Mouse (Mus musculus): Measurements from ENCODE around the gene Tada3. TPM values are rescaled to one million over a fixed set of nuclear protein-coding genes. Genes with fewer than 3 reads are reported as not detected.
A peak's percentile ranks its signal among the peaks of the same experiment; 100 is the strongest.

The Tada3 gene
- polyA plus RNA-seq, 1 experiment from 2014 or later, result 46.8 TPM

GRCm38 (mm10) chr6:113404649-113405448, 27.2 kb upstream of the Tada3 start:
- Histone ChIP-seq H3K4me1 (peaks cover 3% of the 10 kb centered on the region; the same call in 1 of the 2 replicates), H3K4me2 (replicated peaks) (no peak overlapping the region), H3K27me3 (no peaks in the 10 kb centered on the region), H3K9me3 (no peaks in the 10 kb centered on the region), H3K36me3 (peaks cover 24% of the 10 kb centered on the region), H3K27ac (no peak overlapping the region), H3K9ac (no peak overlapping the region), H3K4me3 (no peak overlapping the region)
- WGBS, result 76% methylated on average over 12 of the region's 12 CpGs
- no peak; the same call in 1 of the 2 replicates for ATAC-seq (ENCODE audit: low FRiP score, low read depth)

- H3K9ac ChIP-seq, result no peak overlapping the region
- H3K27me3 ChIP-seq, result no peaks in the 10 kb centered on the region
- ATAC-seq (ENCODE audit: low FRiP score, low read depth), result no peak
- H3K4me2 ChIP-seq (replicated peaks), result no peak overlapping the region
- WGBS, result 92% methylated on average over 13 of the region's 13 CpGs
- peaks cover 9% of the 10 kb centered on the region for H3K36me3 ChIP-seq
- no peak overlapping the region for H3K27ac ChIP-seq
- no peak overlapping the region for H3K4me3 ChIP-seq
- H3K4me1 ChIP-seq, result no peaks in the 10 kb centered on the region
- H3K9me3 ChIP-seq, result no peaks in the 10 kb centered on the region
Measured at GRCm38 (mm10) chr6:113402094-113402493, 24.4 kb upstream of the Tada3 start.

- Histone ChIP-seq H3K4me3 (no peak overlapping the region), H3K9ac (no peak overlapping the region), H3K27ac (no peak overlapping the region), H3K4me1 (peaks cover 19% of the 10 kb centered on the region), H3K36me3 (peaks cover 10% of the 10 kb centered on the region), H3K9me3 (no peaks in the 10 kb centered on the region), H3K27me3 (no peaks in the 10 kb centered on the region), H3K4me2 (replicated peaks) (no peak overlapping the region)
- 85% methylated on average over 10 of the region's 10 CpGs for WGBS
- ATAC-seq (ENCODE audit: low FRiP score, low read depth), result no peak
Measured at GRCm38 (mm10) chr6:113396270-113397030, 18.8 kb upstream of the Tada3 start.

GRCm38 (mm10) chr6:113395501-113395900, 17.8 kb upstream of the Tada3 start:
- Histone ChIP-seq H3K27ac (no peak overlapping the region), H3K9ac (no peak overlapping the region), H3K4me1 (peaks cover 19% of the 10 kb centered on the region), H3K4me3 (no peak overlapping the region), H3K27me3 (no peaks in the 10 kb centered on the region), H3K9me3 (no peaks in the 10 kb centered on the region), H3K36me3 (peaks cover 17% of the 10 kb centered on the region), H3K4me2 (replicated peaks) (no peak overlapping the region)
- WGBS, result 88% methylated on average over 6 of the region's 6 CpGs
- no peak for ATAC-seq (ENCODE audit: low FRiP score, low read depth)

- Histone ChIP-seq H3K27ac (no peak overlapping the region), H3K9me3 (no peaks in the 10 kb centered on the region), H3K4me3 (no peak overlapping the region), H3K4me2 (replicated peaks) (no peak overlapping the region), H3K36me3 (peaks cover 23% of the 10 kb centered on the region), H3K27me3 (no peaks in the 10 kb centered on the region), H3K9ac (no peak overlapping the region), H3K4me1 (peaks cover 24% of the 10 kb centered on the region)
- WGBS, result 93% methylated on average over 11 of the region's 11 CpGs
- ATAC-seq (ENCODE audit: low FRiP score, low read depth), result no peak
Measured at GRCm38 (mm10) chr6:113394811-113395210, 17.1 kb upstream of the Tada3 start.

- no peaks in the 10 kb centered on the region for H3K27me3 ChIP-seq
- H3K27ac ChIP-seq, result no peak overlapping the region
- peaks cover 32% of the 10 kb centered on the region for H3K36me3 ChIP-seq
- ATAC-seq (ENCODE audit: low FRiP score, low read depth), result no peak
- H3K4me1 ChIP-seq, result peaks cover 26% of the 10 kb centered on the region
- H3K4me3 ChIP-seq, result no peak overlapping the region
- H3K4me2 ChIP-seq (replicated peaks), result no peak overlapping the region
- no peaks in the 10 kb centered on the region for H3K9me3 ChIP-seq
- H3K9ac ChIP-seq, result no peak overlapping the region
- WGBS, result 87% methylated on average over 6 of the region's 6 CpGs
Measured at GRCm38 (mm10) chr6:113393951-113394350, 16.3 kb upstream of the Tada3 start.

- WGBS, result under 1% methylated on average over 46 of the region's 51 CpGs
- peak overlapping the region; percentile 54 for H3K4me3 ChIP-seq
- peaks cover 46% of the 10 kb centered on the region for H3K36me3 ChIP-seq
- H3K4me2 ChIP-seq (replicated peaks), result peak overlapping the region; percentile 91
- peak overlapping the region; percentile 39; the same call in 1 of the 2 replicates for H3K27ac ChIP-seq
- peak overlapping the region; percentile 79 for H3K9ac ChIP-seq
- peak; percentile 78 for ATAC-seq (ENCODE audit: low FRiP score, low read depth)
- H3K27me3 ChIP-seq, result no peaks in the 10 kb centered on the region
- peaks cover 26% of the 10 kb centered on the region for H3K4me1 ChIP-seq
- H3K9me3 ChIP-seq, result no peaks in the 10 kb centered on the region
Measured at GRCm38 (mm10) chr6:113392387-113393071, 14.8 kb upstream of the Tada3 start.

- Histone ChIP-seq H3K9me3 (no peaks in the 10 kb centered on the region), H3K4me2 (replicated peaks) (peak overlapping the region; percentile 91), H3K4me3 (peak overlapping the region; percentile 54), H3K27ac (no peak overlapping the region), H3K9ac (peak overlapping the region; percentile 79), H3K36me3 (peaks cover 51% of the 10 kb centered on the region), H3K4me1 (peaks cover 26% of the 10 kb centered on the region), H3K27me3 (no peaks in the 10 kb centered on the region)
- 0 out of 2 replicates have a peak, but pooled peaks have one; percentile 9 for ATAC-seq (ENCODE audit: low FRiP score, low read depth)
- WGBS, result 32% methylated on average over 10 of the region's 10 CpGs
Measured at GRCm38 (mm10) chr6:113392015-113392386, 14.3 kb upstream of the Tada3 start.

- Histone ChIP-seq H3K4me3 (no peak overlapping the region), H3K27me3 (no peaks in the 10 kb centered on the region), H3K9ac (no peak overlapping the region), H3K4me1 (peaks cover 26% of the 10 kb centered on the region), H3K4me2 (replicated peaks) (no peak overlapping the region), H3K27ac (no peak overlapping the region), H3K36me3 (peaks cover 57% of the 10 kb centered on the region), H3K9me3 (no peaks in the 10 kb centered on the region)
- WGBS, result 92% methylated on average over 3 of the region's 3 CpGs
- no peak for ATAC-seq (ENCODE audit: low FRiP score, low read depth)
Measured at GRCm38 (mm10) chr6:113390715-113391114, 13.0 kb upstream of the Tada3 start.

- Histone ChIP-seq H3K4me1 (peaks cover 26% of the 10 kb centered on the region), H3K27ac (peak within 1 kb of the TSS; percentile 48), H3K4me3 (no peak within 1 kb of the TSS), H3K9me3 (no peaks in the 10 kb centered on the region), H3K9ac (0 out of 2 replicates have a peak within 1 kb of the TSS, but pooled peaks have one; percentile 8), H3K36me3 (peaks cover 65% of the 10 kb centered on the region), H3K27me3 (no peaks in the 10 kb centered on the region), H3K4me2 (replicated peaks) (no peak within 1 kb of the TSS)
- ATAC-seq (ENCODE audit: low FRiP score, low read depth), result no peak
- WGBS, result 77% methylated on average over 8 of the region's 8 CpGs
Measured at GRCm38 (mm10) chr6:113388960-113389359, 11.3 kb upstream of the Tada3 start, which contains the start of gene Ttll3. TSS of gene Ttll3 (plus strand) at chr6:113389260.

- H3K9ac ChIP-seq, result no peak overlapping the region
- WGBS, result 59% methylated on average over 3 of the region's 3 CpGs
- H3K9me3 ChIP-seq, result no peaks in the 10 kb centered on the region
- no peak overlapping the region for H3K4me3 ChIP-seq
- H3K27ac ChIP-seq, result no peak overlapping the region
- H3K36me3 ChIP-seq, result peaks cover 92% of the 10 kb centered on the region
- H3K4me1 ChIP-seq, result 0 out of 2 replicates have a peak, but pooled peaks cover 7% of the 10 kb centered on the region
- no peaks in the 10 kb centered on the region for H3K27me3 ChIP-seq
- no peak overlapping the region for H3K4me2 ChIP-seq (replicated peaks)
- ATAC-seq (ENCODE audit: low FRiP score, low read depth), result no peak
Measured at GRCm38 (mm10) chr6:113386025-113386424, 8.3 kb upstream of the Tada3 start.

Measured in limb, embryonic 13.5 days (tissue).